Mouse (Mus musculus): ENCODE measurements around the gene Cep55.

Cep55 gene

GRCm38 (mm10) chr19:38054720-38055192 lies at the start of gene Cep55:
Gene Cep55 (plus strand): TSS chr19:38055011.
- peak; percentile 91 to 95 for DNase-seq (ENCODE audit: low spot score in 2 of 2)

- DNase-seq (ENCODE audit: low spot score in 2 of 2) = no peak
These were observed 43.4 kb upstream of the Cep55 start for GRCm38 (mm10) chr19:38011379-38011778.

GRCm38 (mm10) chr19:38014443-38014842 lies 40.4 kb upstream of the Cep55 start:
- no peak for DNase-seq (ENCODE audit: low spot score in 2 of 2)

GRCm38 (mm10) chr19:38015180-38015872 lies 39.5 kb upstream of the Cep55 start:
- DNase-seq (ENCODE audit: low spot score in 2 of 2) = no peak

- DNase-seq (ENCODE audit: low spot score in 2 of 2) = no peak
These were observed 38.9 kb upstream of the Cep55 start for GRCm38 (mm10) chr19:38015873-38016254.

GRCm38 (mm10) chr19:38022710-38023109 lies 32.1 kb upstream of the Cep55 start:
- no peak for DNase-seq (ENCODE audit: low spot score in 2 of 2)

- DNase-seq (ENCODE audit: low spot score in 2 of 2) = no peak
These were observed 31.2 kb upstream of the Cep55 start for GRCm38 (mm10) chr19:38023603-38024002.

- peak in 1 of 2 experiments; percentile 59 for DNase-seq (ENCODE audit: low spot score in 2 of 2)
These were observed 29.4 kb upstream of the Cep55 start for GRCm38 (mm10) chr19:38025254-38026041.

- peak in 1 of 2 experiments; percentile 80 for DNase-seq (ENCODE audit: low spot score in 2 of 2)
These were observed 28.6 kb upstream of the Cep55 start for GRCm38 (mm10) chr19:38026211-38026624.

GRCm38 (mm10) chr19:38027389-38027788 lies 27.4 kb upstream of the Cep55 start:
- no peak for DNase-seq (ENCODE audit: low spot score in 2 of 2)

- no peak for DNase-seq (ENCODE audit: low spot score in 2 of 2)
These were observed 26.8 kb upstream of the Cep55 start for GRCm38 (mm10) chr19:38027881-38028521.

- DNase-seq (ENCODE audit: low spot score in 2 of 2) = no peak
These were observed 25.5 kb upstream of the Cep55 start for GRCm38 (mm10) chr19:38029292-38029691.

- no peak for DNase-seq (ENCODE audit: low spot score in 2 of 2)
These were observed 24.9 kb upstream of the Cep55 start for GRCm38 (mm10) chr19:38029871-38030270.

- peak in 1 of 2 experiments; percentile 4 for DNase-seq (ENCODE audit: low spot score in 2 of 2)
These were observed 24.1 kb upstream of the Cep55 start for GRCm38 (mm10) chr19:38030673-38031137.

GRCm38 (mm10) chr19:38031144-38031543 lies 23.7 kb upstream of the Cep55 start:
- no peak for DNase-seq (ENCODE audit: low spot score in 2 of 2)

- DNase-seq (ENCODE audit: low spot score in 2 of 2) = no peak
These were observed 21.6 kb upstream of the Cep55 start for GRCm38 (mm10) chr19:38032993-38033734.

GRCm38 (mm10) chr19:38033735-38034057 lies 21.1 kb upstream of the Cep55 start:
- no peak for DNase-seq (ENCODE audit: low spot score in 2 of 2)

GRCm38 (mm10) chr19:38034696-38035095 lies 20.1 kb upstream of the Cep55 start:
- DNase-seq (ENCODE audit: low spot score in 2 of 2) = no peak

GRCm38 (mm10) chr19:38035766-38036165 lies 19.0 kb upstream of the Cep55 start:
- no peak for DNase-seq (ENCODE audit: low spot score in 2 of 2)

GRCm38 (mm10) chr19:38038267-38038666 lies 16.5 kb upstream of the Cep55 start:
- no peak for DNase-seq (ENCODE audit: low spot score in 2 of 2)

- no peak for DNase-seq (ENCODE audit: low spot score in 2 of 2)
These were observed 12.5 kb upstream of the Cep55 start for GRCm38 (mm10) chr19:38042261-38042722.
